Mouse (Mus musculus): ENCODE results near the gene Crnn. TPM values are rescaled to one million over a fixed set of nuclear protein-coding genes. Genes with fewer than 3 reads are reported as not detected.

Gene Crnn
- total RNA-seq (2015) = not detected in 2 replicates
- total RNA-seq (2017) = not detected in 2 replicates

- no peak for ATAC-seq (replicated peaks; ENCODE audit: poor library complexity)
Measured at GRCm38 (mm10) chr3:93144510-93145051, at the start of gene Crnn. Gene Crnn, plus strand, starts transcription at chr3:93144787.

- ATAC-seq (replicated peaks; ENCODE audit: poor library complexity) = no peak
Measured at GRCm38 (mm10) chr3:93096447-93096846, 48.1 kb upstream of the Crnn start.

GRCm38 (mm10) chr3:93111668-93112067, 32.9 kb upstream of the Crnn start:
- ATAC-seq (replicated peaks; ENCODE audit: poor library complexity) = peak; percentile 74

GRCm38 (mm10) chr3:93114481-93114880, 30.1 kb upstream of the Crnn start:
- ATAC-seq (replicated peaks; ENCODE audit: poor library complexity) = peak; percentile 77

- ATAC-seq (replicated peaks; ENCODE audit: poor library complexity) = no peak; the same call in 1 of the 2 replicates
Measured at GRCm38 (mm10) chr3:93119101-93119500, 25.5 kb upstream of the Crnn start.

- ATAC-seq (replicated peaks; ENCODE audit: poor library complexity) = no peak
Measured at GRCm38 (mm10) chr3:93128052-93128451, 16.5 kb upstream of the Crnn start.

GRCm38 (mm10) chr3:93129076-93129475, 15.5 kb upstream of the Crnn start:
- ATAC-seq (replicated peaks; ENCODE audit: poor library complexity) = no peak

- ATAC-seq (replicated peaks; ENCODE audit: poor library complexity) = peak; percentile 94
Measured at GRCm38 (mm10) chr3:93130460-93130859, 14.1 kb upstream of the Crnn start.

- ATAC-seq (replicated peaks; ENCODE audit: poor library complexity) = no peak
Measured at GRCm38 (mm10) chr3:93162502-93162901, 17.9 kb downstream of the Crnn start.

- ATAC-seq (replicated peaks; ENCODE audit: poor library complexity) = no peak
Measured at GRCm38 (mm10) chr3:93162996-93163592, 18.5 kb downstream of the Crnn start.

- ATAC-seq (replicated peaks; ENCODE audit: poor library complexity) = no peak
Measured at GRCm38 (mm10) chr3:93180856-93181255, 36.3 kb downstream of the Crnn start.

- ATAC-seq (replicated peaks; ENCODE audit: poor library complexity) = no peak
Measured at GRCm38 (mm10) chr3:93196978-93197377, 52.4 kb downstream of the Crnn start, which contains the start of gene Flg2. Gene Flg2, plus strand, starts transcription at chr3:93197278.

Other genes with a start within 250 kb of the Crnn start
- not detected in 2 replicates for gene Lce3a, start 218.6 kb upstream of the Crnn start, total RNA-seq (2015)
- not detected in 2 replicates for gene Lce3a, start 218.6 kb upstream of the Crnn start, total RNA-seq (2017)
- gene Lce3b, start 211.8 kb upstream of the Crnn start, total RNA-seq (2015) = not detected in 2 replicates
- not detected in 2 replicates for gene Lce3b, start 211.8 kb upstream of the Crnn start, total RNA-seq (2017)
- gene Lce3c, start 200.3 kb upstream of the Crnn start, total RNA-seq (2015) = not detected in 2 replicates
- gene Lce3c, start 200.3 kb upstream of the Crnn start, total RNA-seq (2017) = not detected in 2 replicates
- gene Lce3d, start 187.4 kb upstream of the Crnn start, total RNA-seq (2015) = not detected in 2 replicates
- not detected in 2 replicates for gene Lce3d, start 187.4 kb upstream of the Crnn start, total RNA-seq (2017)
- gene Lce3e, start 177.7 kb upstream of the Crnn start, total RNA-seq (2015) = not detected in 2 replicates
- not detected in 2 replicates for gene Lce3e, start 177.7 kb upstream of the Crnn start, total RNA-seq (2017)
- not detected in 2 replicates for gene Lce3f, start 152.6 kb upstream of the Crnn start, total RNA-seq (2015)
- not detected in 2 replicates for gene Lce3f, start 152.6 kb upstream of the Crnn start, total RNA-seq (2017)
- gene Crct1, start 129.1 kb upstream of the Crnn start, total RNA-seq (2015) = not detected in 2 replicates
- not detected in 2 replicates for gene Crct1, start 129.1 kb upstream of the Crnn start, total RNA-seq (2017)
- gene Lce1m, start 125.7 kb upstream of the Crnn start, total RNA-seq (2015) = not detected in 2 replicates
- not detected in 2 replicates for gene Lce1m, start 125.7 kb upstream of the Crnn start, total RNA-seq (2017)
- not detected in 2 replicates for gene Gm4858, start 76.0 kb upstream of the Crnn start, total RNA-seq (2015)
- not detected in 2 replicates for gene Gm4858, start 76.0 kb upstream of the Crnn start, total RNA-seq (2017)
- not detected in 2 replicates for gene Flg2, start 52.5 kb downstream of the Crnn start, total RNA-seq (2015)
- not detected in 2 replicates for gene Flg2, start 52.5 kb downstream of the Crnn start, total RNA-seq (2017)
- not detected in 2 replicates for gene Flg, start 128.7 kb downstream of the Crnn start, total RNA-seq (2015)
- not detected in 2 replicates for gene Flg, start 128.7 kb downstream of the Crnn start, total RNA-seq (2017)
- not detected in 2 replicates for gene Hrnr, start 175.0 kb downstream of the Crnn start, total RNA-seq (2015)
- not detected in 2 replicates for gene Hrnr, start 175.0 kb downstream of the Crnn start, total RNA-seq (2017)
- not detected in 2 replicates for gene Rptn, start 248.9 kb downstream of the Crnn start, total RNA-seq (2015)
- not detected in 2 replicates for gene Rptn, start 248.9 kb downstream of the Crnn start, total RNA-seq (2017)